Mouse (Mus musculus) ovary, postnatal 10 days (tissue): ENCODE measurements around the gene Pnkd.

Experiments used
- DNase-seq: peaks from one replicate; pipeline ENCODE4 v3.0.0; 2022; ENCODE audit warnings: low spot score

Pnkd gene

GRCm38 (mm10) chr1:74284543-74285160, at the start of gene Pnkd, which contains the start of gene Aamp:
Pnkd (plus strand) TSS chr1:74284930.
Aamp (minus strand) TSS chr1:74284738.
- DNase-seq = peak; percentile 90

GRCm38 (mm10) chr1:74235938-74236589, 48.7 kb upstream of the Pnkd start, which contains the start of gene Arpc2:
Arpc2 (plus strand) TSS chr1:74236084.
- peak; percentile 80 for DNase-seq

- DNase-seq = no peak
Measured at GRCm38 (mm10) chr1:74236590-74237317, 48.0 kb upstream of the Pnkd start.

DNA sequence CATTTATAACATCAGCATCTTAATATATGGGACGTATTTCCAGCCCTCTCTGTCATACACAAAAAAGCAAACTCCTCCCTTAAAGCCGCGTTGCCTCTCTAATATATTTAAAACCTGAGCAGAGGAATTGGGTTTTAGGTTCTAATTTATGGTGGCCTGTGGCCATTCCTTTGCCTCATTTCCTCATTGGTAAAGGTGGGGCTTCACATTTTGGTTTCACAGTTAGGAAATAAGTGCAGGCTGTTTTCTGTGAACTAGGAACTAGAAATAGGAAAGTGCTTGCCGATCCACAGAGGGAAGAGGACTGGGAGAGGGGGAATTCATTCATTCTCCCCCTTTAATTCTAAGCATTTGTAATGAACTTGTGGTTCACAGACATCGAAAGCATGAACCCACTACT, 47.1 kb upstream of the Pnkd start:
- no peak for DNase-seq

GRCm38 (mm10) chr1:74238136-74238535, 46.6 kb upstream of the Pnkd start:
- DNase-seq = no peak

- no peak for DNase-seq
Measured at GRCm38 (mm10) chr1:74239162-74239561, 45.6 kb upstream of the Pnkd start.

- DNase-seq = no peak
Measured at GRCm38 (mm10) chr1:74239618-74240017, 45.1 kb upstream of the Pnkd start.

- DNase-seq = no peak
Measured at GRCm38 (mm10) chr1:74240311-74240710, 44.4 kb upstream of the Pnkd start.

GRCm38 (mm10) chr1:74240832-74241231, 43.9 kb upstream of the Pnkd start:
- DNase-seq = no peak

GRCm38 (mm10) chr1:74245525-74245924, 39.2 kb upstream of the Pnkd start:
- DNase-seq = no peak

DNA sequence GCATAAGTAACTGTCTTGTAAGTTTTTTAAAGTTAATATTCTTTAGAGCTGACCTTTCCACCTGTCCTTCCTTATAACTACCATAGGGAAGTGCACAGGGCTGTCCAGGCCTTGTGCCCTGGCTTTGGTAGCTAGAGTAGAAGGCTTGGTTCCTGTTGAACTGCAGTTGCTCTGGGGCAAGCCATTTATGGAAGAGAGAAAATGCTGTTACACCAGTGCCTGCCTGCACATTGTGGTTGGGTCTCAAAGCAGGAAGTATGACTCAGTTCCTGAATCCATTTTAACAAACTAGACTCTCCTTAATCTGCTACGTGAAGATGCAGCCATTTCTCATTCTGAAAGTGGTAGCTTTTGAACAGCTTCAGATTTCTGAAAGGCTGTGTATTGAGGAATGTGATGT, 35.9 kb upstream of the Pnkd start:
- DNase-seq = no peak

DNA sequence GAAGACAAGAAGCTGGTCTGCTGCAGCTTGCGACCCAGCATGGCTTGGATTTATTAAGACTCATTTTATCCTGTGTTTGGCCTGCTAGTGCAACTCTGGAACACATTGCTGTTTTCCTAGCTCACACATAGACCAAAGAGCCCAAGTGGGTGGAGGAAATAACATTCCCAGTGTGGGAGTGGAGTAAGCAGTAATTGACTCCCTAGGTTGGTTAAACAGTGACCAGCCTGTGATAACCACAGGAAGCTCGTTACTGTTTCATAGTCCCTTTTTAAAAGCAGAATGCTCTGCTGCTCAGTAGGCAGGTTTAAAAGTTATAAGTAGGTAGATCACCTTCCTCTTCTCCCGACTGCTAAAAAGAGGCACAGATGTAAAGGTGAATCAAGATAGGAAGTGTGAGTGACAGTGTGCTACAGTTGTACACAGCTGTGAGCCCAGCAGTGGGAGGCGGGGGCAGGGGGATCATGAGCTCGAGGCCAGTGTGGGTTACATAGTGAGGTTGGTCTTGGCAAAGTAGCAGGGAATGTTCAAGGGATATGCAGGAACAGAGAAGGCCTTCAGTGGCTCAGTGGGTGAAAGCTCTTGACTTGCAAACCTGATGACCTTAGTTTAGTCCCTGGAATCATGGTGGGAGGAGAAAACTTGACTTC, 35.3 kb upstream of the Pnkd start:
- DNase-seq = no peak

GRCm38 (mm10) chr1:74250096-74250495, 34.6 kb upstream of the Pnkd start:
- no peak for DNase-seq

DNA sequence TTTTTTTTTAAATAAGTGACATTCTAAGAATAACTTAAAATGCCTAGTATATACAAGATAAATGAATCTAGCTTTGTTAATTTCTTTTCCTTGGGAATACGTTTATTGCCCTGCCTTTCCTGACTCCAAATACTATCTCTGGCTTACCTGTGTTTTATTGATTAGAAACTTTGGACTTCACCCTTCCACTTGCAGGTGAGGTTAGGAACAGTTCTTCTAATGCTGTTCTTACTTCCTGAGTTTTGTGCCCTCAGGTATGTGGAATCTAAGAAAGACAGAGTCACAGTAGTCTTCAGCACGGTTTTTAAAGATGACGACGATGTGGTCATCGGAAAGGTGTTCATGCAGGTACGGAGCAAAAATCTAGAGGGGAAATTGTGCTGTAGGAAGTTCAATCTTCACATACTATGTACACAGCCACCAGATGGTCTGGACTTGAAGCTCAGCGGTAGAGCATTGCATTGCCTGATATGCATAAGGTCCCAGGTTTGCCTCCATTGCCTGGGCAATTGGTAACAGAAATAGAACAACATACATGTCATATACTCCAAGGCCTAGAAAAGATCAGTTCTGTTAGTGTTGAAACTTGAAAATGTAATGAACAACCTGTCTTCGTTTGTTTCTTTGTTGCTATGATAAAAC, 28.9 kb upstream of the Pnkd start:
- DNase-seq = no peak

GRCm38 (mm10) chr1:74256782-74257181, 27.9 kb upstream of the Pnkd start:
- no peak for DNase-seq

DNA sequence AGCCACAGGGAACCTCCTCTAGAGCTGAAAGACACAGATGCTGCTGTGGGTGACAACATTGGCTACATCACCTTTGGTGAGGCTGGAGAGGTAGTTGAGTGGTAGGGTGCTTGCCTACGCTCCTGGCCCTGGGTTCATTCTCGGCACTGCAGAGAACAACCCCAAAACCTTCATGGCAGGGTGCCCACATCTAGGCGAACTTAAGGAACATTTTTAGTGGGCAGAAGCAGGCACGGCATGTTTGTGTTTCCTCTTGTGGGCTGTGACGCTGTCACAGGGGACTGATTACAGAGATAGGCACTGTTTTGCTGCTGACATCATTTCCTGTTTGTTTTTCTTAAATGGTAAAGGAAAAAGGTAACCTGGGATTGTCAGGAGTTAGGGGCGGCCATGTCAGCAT, 22.2 kb upstream of the Pnkd start:
- no peak for DNase-seq

DNA sequence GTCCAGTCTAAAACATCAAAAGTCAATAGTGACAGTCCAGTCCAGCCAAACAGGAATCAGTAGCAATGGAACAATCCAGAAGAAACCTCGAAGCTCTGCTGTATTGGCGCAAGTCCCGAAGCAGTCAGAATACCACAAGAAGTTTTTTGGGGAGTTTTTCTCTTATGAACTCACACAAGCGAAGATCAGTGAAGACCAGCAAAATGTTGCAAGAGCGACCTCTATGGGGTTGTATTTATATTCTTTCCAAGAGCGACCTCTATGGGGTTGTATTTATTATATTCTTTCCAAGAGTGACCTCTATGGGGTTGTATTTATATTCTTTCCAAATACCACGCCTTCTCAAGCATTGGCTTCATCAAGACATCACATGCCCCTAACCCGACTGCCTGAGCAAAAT, 16.0 kb upstream of the Pnkd start:
- no peak for DNase-seq

GRCm38 (mm10) chr1:74271659-74272058, 13.1 kb upstream of the Pnkd start:
- no peak for DNase-seq

- no peak for DNase-seq
Measured at GRCm38 (mm10) chr1:74275015-74275414, 9.7 kb upstream of the Pnkd start.

GRCm38 (mm10) chr1:74277041-74277440, 7.7 kb upstream of the Pnkd start:
- DNase-seq = no peak

DNA sequence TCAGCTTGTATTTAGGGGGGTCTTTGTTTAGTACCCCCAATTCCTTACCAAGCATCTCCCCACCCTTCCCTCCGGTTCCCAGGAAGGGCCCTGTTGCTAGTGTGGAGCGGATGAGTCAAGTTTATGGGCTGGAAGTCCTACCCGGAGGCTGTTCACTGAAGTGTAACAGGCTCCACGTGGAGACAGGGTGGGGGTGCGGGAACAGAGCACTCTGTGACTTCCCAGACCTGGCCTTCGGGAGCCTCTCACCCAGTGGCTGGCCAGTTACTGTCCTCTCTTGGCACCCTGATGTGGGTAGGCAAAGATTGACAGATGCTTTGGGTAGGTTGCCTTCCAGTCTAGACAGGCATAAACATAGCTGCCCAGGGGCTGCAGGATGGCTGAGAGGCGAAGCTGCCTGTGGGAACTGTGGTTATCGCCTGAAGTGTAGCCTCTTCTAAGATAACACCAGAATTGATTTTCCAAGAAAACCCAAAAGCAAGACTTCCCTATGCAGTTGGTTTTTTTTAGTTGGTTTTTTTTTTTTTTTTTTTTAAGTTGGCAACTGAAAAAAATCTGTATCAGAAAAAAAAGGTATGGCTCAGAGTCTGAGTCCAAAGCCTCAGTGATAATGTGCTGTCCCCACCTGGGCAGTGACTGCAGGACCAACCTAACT, 6.7 kb upstream of the Pnkd start:
- no peak for DNase-seq

- DNase-seq = no peak
Measured at GRCm38 (mm10) chr1:74278538-74278937, 6.2 kb upstream of the Pnkd start, which contains the start of gene Gpbar1. Gpbar1 (plus strand) TSS chr1:74278550.
